Mouse (Mus musculus): ENCODE data around the gene Ctnna3. TPM values are rescaled to one million over a fixed set of nuclear protein-coding genes. Genes with fewer than 3 reads are reported as not detected.
A peak's percentile ranks its signal among the peaks of the same experiment; 100 is the strongest.

The Ctnna3 gene
- total and polyA plus RNA-seq, 2 experiments from 2014 or later: 1.0 to 2.1 TPM

DNA sequence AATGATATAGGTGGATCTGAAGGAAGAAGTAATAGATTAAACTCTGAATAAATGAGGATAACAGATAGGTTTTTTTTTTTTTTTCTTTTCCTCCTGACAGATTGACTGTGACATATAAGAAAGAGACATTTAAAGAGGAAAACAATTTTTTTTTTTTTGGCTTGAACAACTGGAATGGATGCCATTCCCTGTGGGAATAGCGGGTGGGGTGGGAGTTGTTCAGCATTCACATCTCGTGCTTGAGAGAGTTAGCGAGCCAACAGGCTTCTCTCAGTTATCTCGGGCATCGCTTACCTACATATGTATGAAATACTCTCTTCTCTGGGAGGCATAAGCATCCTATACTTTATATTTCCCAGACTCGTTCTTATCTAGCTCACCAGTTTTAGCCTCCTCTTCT lies 375.7 kb downstream of the Ctnna3 start:
- no peak overlapping the region for H3K4me3 ChIP-seq (ENCODE audit: low read length)
- WGBS: 89% methylated on average over 6 of the region's 6 CpGs
- no peak overlapping the region for H3K27ac ChIP-seq
- DNase-seq (ENCODE audit: low spot score) (no peak), ATAC-seq (no peak)
- H3K27me3 ChIP-seq (ENCODE audit: insufficient read depth, low read length): no peaks in the 10 kb centered on the region
- H3K36me3 ChIP-seq (ENCODE audit: insufficient read depth, low read length): no peaks in the 10 kb centered on the region
- H3K4me1 ChIP-seq (ENCODE audit: insufficient read depth, low read length): 0 out of 2 replicates have a peak, but pooled peaks cover 4% of the 10 kb centered on the region
- H3K4me2 ChIP-seq (ENCODE audit: low read depth, low read length): no peak overlapping the region
- no peak for TF ChIP-seq CTCF (IDR thresholded peaks at IDR 0.05; ENCODE audit: low read depth)
- no peaks in the 10 kb centered on the region for H3K9me3 ChIP-seq (ENCODE audit: low read length)
- no peak overlapping the region for H3K9ac ChIP-seq (replicated peaks; ENCODE audit: low read length)

GRCm38 (mm10) chr10:63806254-63806653 lies 376.4 kb downstream of the Ctnna3 start:
- TF ChIP-seq CTCF (IDR thresholded peaks at IDR 0.05; ENCODE audit: low read depth): no peak
- Histone ChIP-seq H3K36me3 (ENCODE audit: insufficient read depth, low read length) (no peaks in the 10 kb centered on the region), H3K9me3 (ENCODE audit: low read length) (no peaks in the 10 kb centered on the region), H3K27me3 (ENCODE audit: insufficient read depth, low read length) (no peaks in the 10 kb centered on the region), H3K27ac (no peak overlapping the region), H3K9ac (replicated peaks; ENCODE audit: low read length) (no peak overlapping the region), H3K4me3 (ENCODE audit: low read length) (no peak overlapping the region), H3K4me2 (ENCODE audit: low read depth, low read length) (no peak overlapping the region), H3K4me1 (ENCODE audit: insufficient read depth, low read length) (0 out of 2 replicates have a peak, but pooled peaks cover 4% of the 10 kb centered on the region)
- ATAC-seq (no peak), DNase-seq (ENCODE audit: low spot score) (no peak)
- WGBS: 95% methylated on average over 1 of the region's 1 CpGs

DNA sequence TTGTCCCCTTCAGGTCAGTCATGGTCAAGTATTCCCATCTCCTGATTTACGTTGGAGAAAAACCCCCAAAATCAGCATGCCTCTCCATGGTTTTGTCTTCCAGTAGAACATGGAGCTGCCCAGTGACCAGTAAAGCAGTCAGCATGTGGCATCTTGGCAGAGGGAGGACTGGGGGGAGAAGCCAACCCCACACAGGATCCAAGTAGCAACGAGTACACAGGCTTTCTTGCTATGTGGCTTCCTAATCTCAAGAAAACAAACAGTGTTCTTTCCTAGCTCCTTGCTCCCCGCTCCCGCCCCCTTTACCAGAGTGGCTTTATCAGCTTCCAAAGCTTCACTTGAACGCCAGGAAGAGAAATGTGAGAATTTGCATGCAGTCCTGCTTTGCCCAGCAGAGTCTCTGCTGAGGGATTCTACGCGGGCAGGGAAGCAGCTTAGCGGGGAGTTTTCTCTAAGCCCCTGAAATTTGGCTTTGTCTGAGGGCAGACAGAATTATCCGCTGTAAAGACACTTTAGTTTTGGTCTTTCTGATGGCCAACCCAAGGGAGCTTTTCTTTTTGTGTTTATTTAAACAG lies 380.2 kb downstream of the Ctnna3 start:
- no peak for TF ChIP-seq CTCF (IDR thresholded peaks at IDR 0.05; ENCODE audit: low read depth)
- Histone ChIP-seq H3K4me3 (ENCODE audit: low read length) (no peak overlapping the region), H3K27me3 (ENCODE audit: insufficient read depth, low read length) (no peaks in the 10 kb centered on the region), H3K4me1 (ENCODE audit: insufficient read depth, low read length) (0 out of 2 replicates have a peak, but pooled peaks cover 4% of the 10 kb centered on the region), H3K9me3 (ENCODE audit: low read length) (no peaks in the 10 kb centered on the region), H3K9ac (replicated peaks; ENCODE audit: low read length) (no peak overlapping the region), H3K4me2 (ENCODE audit: low read depth, low read length) (peak overlapping the region; percentile 23; the same call in 1 of the 2 replicates), H3K36me3 (ENCODE audit: insufficient read depth, low read length) (no peaks in the 10 kb centered on the region), H3K27ac (no peak overlapping the region)
- WGBS: 30% methylated on average over 9 of the region's 9 CpGs
- DNase-seq (ENCODE audit: low spot score) (peak; percentile 23), ATAC-seq (no peak)

DNA sequence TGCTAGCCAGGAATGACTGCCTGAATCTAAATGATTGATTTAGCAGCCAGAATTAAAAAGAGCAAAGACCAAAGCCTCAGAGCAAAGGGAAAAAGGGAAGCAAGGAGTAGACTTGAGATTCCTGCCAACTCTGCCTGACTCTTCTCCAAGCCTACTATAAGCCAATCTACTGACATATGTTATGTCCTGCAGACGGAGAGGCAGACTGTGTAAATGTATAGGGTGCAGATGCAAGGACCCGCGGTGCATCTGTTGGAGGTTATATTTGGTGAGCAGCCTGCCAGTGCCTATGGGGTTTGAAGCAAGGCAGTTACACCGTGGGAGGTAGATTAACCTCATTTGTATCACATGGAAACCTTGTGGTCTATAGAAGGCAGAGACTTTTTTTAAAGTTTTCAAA lies 409.1 kb downstream of the Ctnna3 start:
- H3K27me3 ChIP-seq (ENCODE audit: insufficient read depth, low read length): no peaks in the 10 kb centered on the region
- H3K27ac ChIP-seq: no peak overlapping the region
- H3K36me3 ChIP-seq (ENCODE audit: insufficient read depth, low read length): no peaks in the 10 kb centered on the region
- DNase-seq (ENCODE audit: low spot score): peak; percentile 11
- no peak overlapping the region for H3K4me3 ChIP-seq (ENCODE audit: low read length)
- H3K9ac ChIP-seq (replicated peaks; ENCODE audit: low read length): no peak overlapping the region
- no peak for ATAC-seq
- peaks cover 4% of the 10 kb centered on the region; the same call in 1 of the 2 replicates for H3K9me3 ChIP-seq (ENCODE audit: low read length)
- 50% methylated on average over 4 of the region's 4 CpGs for WGBS
- no peaks in the 10 kb centered on the region for H3K4me1 ChIP-seq (ENCODE audit: insufficient read depth, low read length)
- TF ChIP-seq CTCF (IDR thresholded peaks at IDR 0.05; ENCODE audit: low read depth): no peak
- no peak overlapping the region for H3K4me2 ChIP-seq (ENCODE audit: low read depth, low read length)

DNA sequence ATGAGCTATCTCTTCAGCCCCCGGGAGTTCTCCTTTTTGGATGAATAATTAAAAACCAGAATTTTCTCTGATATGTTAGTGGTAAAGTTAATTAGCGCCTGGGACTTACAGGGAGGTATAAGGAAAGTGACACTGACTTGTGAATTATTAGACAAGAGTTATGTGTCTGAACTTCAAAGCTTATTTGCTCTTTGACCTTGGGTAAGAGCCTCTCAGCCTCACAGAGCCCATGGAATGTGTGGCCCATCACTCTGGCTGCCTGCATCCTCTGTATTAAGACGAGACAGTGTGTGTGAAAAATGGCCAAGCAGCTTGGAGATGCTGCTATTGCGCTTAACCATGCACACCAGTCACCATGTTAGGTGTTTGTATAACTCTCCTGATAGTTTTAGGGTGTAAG lies 422.0 kb downstream of the Ctnna3 start:
- Histone ChIP-seq H3K4me3 (ENCODE audit: low read length) (no peak overlapping the region), H3K27me3 (ENCODE audit: insufficient read depth, low read length) (no peaks in the 10 kb centered on the region), H3K9ac (replicated peaks; ENCODE audit: low read length) (no peak overlapping the region), H3K36me3 (ENCODE audit: insufficient read depth, low read length) (no peaks in the 10 kb centered on the region), H3K4me2 (ENCODE audit: low read depth, low read length) (no peak overlapping the region), H3K27ac (no peak overlapping the region), H3K9me3 (ENCODE audit: low read length) (no peaks in the 10 kb centered on the region), H3K4me1 (ENCODE audit: insufficient read depth, low read length) (no peaks in the 10 kb centered on the region)
- DNase-seq (ENCODE audit: low spot score) (no peak), ATAC-seq (no peak)
- no peak for TF ChIP-seq CTCF (IDR thresholded peaks at IDR 0.05; ENCODE audit: low read depth)
- WGBS: 79% methylated on average over 4 of the region's 4 CpGs

GRCm38 (mm10) chr10:63869123-63869522 lies 439.2 kb downstream of the Ctnna3 start:
- Histone ChIP-seq H3K27ac (no peak overlapping the region), H3K4me1 (ENCODE audit: insufficient read depth, low read length) (no peaks in the 10 kb centered on the region), H3K4me2 (ENCODE audit: low read depth, low read length) (no peak overlapping the region), H3K9ac (replicated peaks; ENCODE audit: low read length) (no peak overlapping the region), H3K27me3 (ENCODE audit: insufficient read depth, low read length) (no peaks in the 10 kb centered on the region), H3K4me3 (ENCODE audit: low read length) (no peak overlapping the region), H3K36me3 (ENCODE audit: insufficient read depth, low read length) (no peaks in the 10 kb centered on the region), H3K9me3 (ENCODE audit: low read length) (no peaks in the 10 kb centered on the region)
- DNase-seq (ENCODE audit: low spot score) (no peak), ATAC-seq (no peak)
- no peak for TF ChIP-seq CTCF (IDR thresholded peaks at IDR 0.05; ENCODE audit: low read depth)
- WGBS: 84% methylated on average over 7 of the region's 7 CpGs

DNA sequence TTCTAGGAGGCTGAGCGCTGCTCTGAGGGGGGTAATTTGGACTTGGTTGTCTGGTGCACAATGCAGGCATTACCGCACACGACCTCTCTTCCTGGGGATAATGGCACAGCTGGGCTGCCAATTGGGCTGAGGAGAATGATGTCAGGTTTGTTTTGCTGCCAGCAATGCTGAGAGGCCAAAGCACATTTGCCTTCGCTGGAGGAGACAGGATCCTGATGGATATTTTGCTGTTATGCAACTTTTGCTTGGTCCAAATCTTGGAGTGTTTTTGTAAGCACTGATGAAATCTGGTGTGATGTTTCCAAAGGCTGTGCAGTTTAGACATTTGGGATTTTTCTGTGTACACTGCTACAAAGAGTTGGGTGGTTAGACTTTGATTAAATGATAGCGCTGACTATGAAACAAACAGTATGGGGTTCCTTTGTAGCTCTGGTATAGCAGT lies 450.6 kb downstream of the Ctnna3 start:
- ATAC-seq (0 out of 2 replicates have a peak, but pooled peaks have one; percentile 49), DNase-seq (ENCODE audit: low spot score) (peak; percentile 48)
- H3K9me3 ChIP-seq (ENCODE audit: low read length): no peaks in the 10 kb centered on the region
- H3K27ac ChIP-seq: no peak overlapping the region
- H3K4me2 ChIP-seq (ENCODE audit: low read depth, low read length): no peak overlapping the region
- no peaks in the 10 kb centered on the region for H3K27me3 ChIP-seq (ENCODE audit: insufficient read depth, low read length)
- H3K36me3 ChIP-seq (ENCODE audit: insufficient read depth, low read length): no peaks in the 10 kb centered on the region
- H3K9ac ChIP-seq (replicated peaks; ENCODE audit: low read length): no peak overlapping the region
- no peak overlapping the region for H3K4me3 ChIP-seq (ENCODE audit: low read length)
- H3K4me1 ChIP-seq (ENCODE audit: insufficient read depth, low read length): no peaks in the 10 kb centered on the region
- 44% methylated on average over 5 of the region's 5 CpGs for WGBS
- no peak for TF ChIP-seq CTCF (IDR thresholded peaks at IDR 0.05; ENCODE audit: low read depth)

Data from hindbrain, postnatal 0 days (tissue).